Mouse (Mus musculus) cortical plate, adult 2 months (tissue): ENCODE measurements around the gene Kif28.

Experiments
- CTCF ChIP-seq: fragments of 200-500 bp; IDR thresholded peaks from 2 replicates; pipeline ENCODE4 v1.5.1; 2011; ENCODE audit warnings: mild to moderate bottlenecking, control low read depth, low read length; ENCODE audit not compliant: insufficient read depth; ENCODE audit errors: extremely low read depth
- POLR2A ChIP-seq: fragments of 200-500 bp; IDR thresholded peaks from 2 replicates; pipeline ENCODE4 v1.6.1; 2011; ENCODE audit warnings: mild to moderate bottlenecking, low read length, control low read depth; ENCODE audit not compliant: insufficient read depth; ENCODE audit errors: extremely low read depth

DNA sequence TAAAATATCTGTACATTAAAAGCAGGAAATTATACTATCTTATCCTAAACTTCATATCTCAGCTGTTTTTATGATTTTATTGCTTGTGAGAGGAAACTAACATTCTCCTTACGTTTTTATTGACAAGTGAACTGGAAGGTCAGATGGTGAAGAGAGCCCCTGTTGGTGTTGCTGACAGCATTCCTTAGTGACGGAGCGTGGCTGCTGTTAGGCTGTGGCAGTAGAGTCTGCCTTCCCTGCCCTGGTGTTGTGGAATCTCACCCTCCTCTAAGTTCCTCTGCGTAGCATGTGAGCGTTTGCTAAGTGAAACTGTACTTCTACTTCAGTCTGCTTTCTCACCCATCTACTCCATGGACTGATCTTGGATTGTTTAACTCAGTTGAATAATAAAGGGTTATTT, 58.3 kb downstream of the Kif28 start:
- no peak for TF ChIP-seq POLR2A
- TF ChIP-seq CTCF: no peak
